8 mouse cellular contexts compared by ENCODE assay signal in the genomic region with DNA sequence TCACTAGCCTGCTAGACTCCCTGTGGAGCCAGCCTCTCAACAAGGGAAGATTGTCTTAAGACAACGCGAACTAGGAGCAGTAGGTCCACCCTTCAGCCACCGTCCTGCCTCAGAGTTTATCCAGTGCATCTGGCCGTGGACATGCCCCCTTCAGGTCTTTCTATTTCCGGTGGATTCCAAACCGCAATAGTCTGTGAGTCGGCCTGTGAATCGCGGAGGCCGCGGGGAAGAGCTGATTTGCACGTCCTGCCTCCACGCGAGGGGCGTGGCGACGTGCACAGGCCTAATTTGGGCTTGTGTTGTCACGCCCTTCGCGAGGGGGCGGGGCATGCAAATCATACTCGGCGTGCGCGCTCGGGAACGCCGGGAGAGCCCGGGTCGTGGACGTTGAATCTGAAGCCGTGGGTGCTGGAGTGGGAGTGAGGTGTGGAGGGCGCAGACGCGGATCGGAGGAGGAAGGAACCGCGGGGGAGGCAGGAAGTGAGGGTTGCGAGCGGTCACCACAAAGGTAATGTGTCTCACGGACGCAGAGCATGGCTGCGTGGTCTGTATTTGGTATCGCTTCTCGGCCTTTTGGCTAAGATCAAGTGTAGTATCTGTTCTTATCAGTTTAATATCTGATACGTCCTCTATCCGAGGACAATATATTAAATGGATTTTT. TPM values are rescaled to one million over a fixed set of nuclear protein-coding genes. Genes with fewer than 3 reads are reported as not detected.
DNase-seq lines count a peak whose midpoint lies in the region; ATAC-seq and TF ChIP-seq lines count a peak whose summit lies in the region.

No protein-coding gene starts in this region.

- no peaks in the 10 kb centered on the region for H3K27me3 ChIP-seq in hindbrain, postnatal 0 days (ENCODE audit: insufficient read depth, low read length)

- H3K4me3 ChIP-seq in hindbrain, postnatal 0 days (ENCODE audit: low read length): peak overlapping the region; percentile 49
- H3K4me3 ChIP-seq in left cerebral cortex, adult 2 months: peak overlapping the region; percentile 59

- peak; percentile 45 for TF ChIP-seq CTCF in hindbrain, postnatal 0 days (IDR thresholded peaks at IDR 0.05; ENCODE audit: low read depth)
- TF ChIP-seq CTCF in left cerebral cortex, adult 2 months (IDR thresholded peaks at IDR 0.05): no peak; the same call in 1 of the 2 replicates

- intact Hi-C loops in left cerebral cortex, adult 2 months (cut with DNase I): no loop called here

- H3K9ac ChIP-seq in hindbrain, postnatal 0 days (replicated peaks; ENCODE audit: low read length): peak overlapping the region; percentile 88

- DNase-seq in T-cell, adult 2 months (ENCODE audit: low spot score): peak; percentile 93
- peak; percentile 96 to 97 for DNase-seq in cerebellum, postnatal 36 days
- peak; percentile 95 for DNase-seq in gastrocnemius, adult 18-20 months (ENCODE audit: low spot score)
- DNase-seq in hindbrain, postnatal 0 days (ENCODE audit: low spot score): peak; percentile 98
- peak; percentile 95 for DNase-seq in left cerebral cortex, adult 2 months (ENCODE audit: extremely low spot score in 1 of 2, low spot score in 2 of 2)
- peak; percentile 95 to 97 for DNase-seq in right cerebral cortex, adult 2 months (ENCODE audit: low spot score in 2 of 2)
- peak; percentile 97 for DNase-seq in urinary bladder, postnatal 14 days (ENCODE audit: low spot score)

- peak overlapping the region; percentile 53 for H3K4me2 ChIP-seq in hindbrain, postnatal 0 days (ENCODE audit: low read depth, low read length)

- ATAC-seq in hindbrain, postnatal 0 days: peak; percentile 98
- ATAC-seq in megakaryocyte, adult 5-6 weeks (ENCODE audit: poor library complexity, severe bottlenecking): peak; percentile 95

- no peaks in the 10 kb centered on the region for H3K36me3 ChIP-seq in hindbrain, postnatal 0 days (ENCODE audit: insufficient read depth, low read length)

- peak overlapping the region; percentile 99 for H3K27ac ChIP-seq in hindbrain, postnatal 0 days
- H3K27ac ChIP-seq in left cerebral cortex, adult 2 months: peak overlapping the region; percentile 98

- H3K4me1 ChIP-seq in hindbrain, postnatal 0 days (ENCODE audit: insufficient read depth, low read length): no peaks in the 10 kb centered on the region

- H3K9me3 ChIP-seq in hindbrain, postnatal 0 days (ENCODE audit: low read length): no peaks in the 10 kb centered on the region

- WGBS in hindbrain, postnatal 0 days: under 1% methylated on average over 46 of the region's 47 CpGs

RNA-seq across cellular contexts. Expression of a gene that starts 31.7 kb away (rescaled TPM):
- 10 to 100 TPM; 49.9 to 54.3 TPM for total RNA-seq in gastrocnemius, adult 18-20 months (2021)
- total RNA-seq in hindbrain, postnatal 0 days (2014; rRNA removed): 2.1 and 2.7 TPM in 2 replicates
- polyA plus RNA-seq in hindbrain, postnatal 0 days (2015; fragmentation: Nextera tagmentation; extraction: Ambion mirVana): 3.9 and 4.4 TPM in 2 replicates
- total RNA-seq in left cerebral cortex, adult 2 months (2021): 1 to 10 TPM; 4.1 to 4.9 TPM
- 0.18 and 1.6 TPM in 2 replicates for total RNA-seq in megakaryocyte, adult 5-6 weeks (2015)
- total RNA-seq in megakaryocyte, adult 5-6 weeks (2017): 0.37 and 1.1 TPM in 2 replicates

RNA-seq across cellular contexts. Expression of a gene that starts 40.3 kb away (rescaled TPM):
- total RNA-seq in gastrocnemius, adult 18-20 months (2021): 10 to 100 TPM; 16.2 to 19.0 TPM
- 1.8 and 3.8 TPM in 2 replicates for total RNA-seq in hindbrain, postnatal 0 days (2014; rRNA removed)
- polyA plus RNA-seq in hindbrain, postnatal 0 days (2015; fragmentation: Nextera tagmentation; extraction: Ambion mirVana): 13.5 and 14.4 TPM in 2 replicates
- 1 to 10 TPM; 4.8 to 5.6 TPM for total RNA-seq in left cerebral cortex, adult 2 months (2021)
- total RNA-seq in megakaryocyte, adult 5-6 weeks (2015): 0.29 and 0.66 TPM in 2 replicates
- 0.45 and 1.3 TPM in 2 replicates for total RNA-seq in megakaryocyte, adult 5-6 weeks (2017)

RNA-seq across cellular contexts. Expression of a gene that starts 40.4 kb away (rescaled TPM):
- under 1 TPM in 1 of 2 experiments, not detected in 1; 0.11 TPM for total RNA-seq in gastrocnemius, adult 18-20 months (2021)
- total RNA-seq in hindbrain, postnatal 0 days (2014; rRNA removed): 25.3 and 37.2 TPM in 2 replicates
- polyA plus RNA-seq in hindbrain, postnatal 0 days (2015; fragmentation: Nextera tagmentation; extraction: Ambion mirVana): 32.7 and 37.0 TPM in 2 replicates
- total RNA-seq in left cerebral cortex, adult 2 months (2021): 10 to 100 TPM; 17.7 to 19.4 TPM
- total RNA-seq in megakaryocyte, adult 5-6 weeks (2015): not detected in 2 replicates
- not detected in 2 replicates for total RNA-seq in megakaryocyte, adult 5-6 weeks (2017)

Comparison
In these comparisons a context has a peak if more than half of its experiments do, and no peak if none do; other contexts are left out.
1. Peak in every context shown above with its lines: DNase-seq, ATAC-seq, H3K4me3 ChIP-seq and H3K27ac ChIP-seq.
2. RNA of a gene that starts 31.7 kb away (total RNA-seq): 49.9 to 54.3 TPM in gastrocnemius, adult 18-20 months; 4.1 to 4.9 TPM in left cerebral cortex, adult 2 months, 2.1 to 2.7 TPM in hindbrain, postnatal 0 days and 0.18 to 1.6 TPM in megakaryocyte, adult 5-6 weeks; every median in the first group is over 4 times any median in the second.
3. RNA of a gene that starts 40.4 kb away (total RNA-seq): 25.3 to 37.2 TPM in hindbrain, postnatal 0 days and 17.7 to 19.4 TPM in left cerebral cortex, adult 2 months; 0.11 TPM in gastrocnemius, adult 18-20 months and not detected in megakaryocyte, adult 5-6 weeks; every median in the first group is over 10 times any median in the second.